In genomic region chr12:105019359-105020219, GRCm38 (mm10) we compare ENCODE assay signal across 8 mouse cellular contexts. TPM values are rescaled to one million over a fixed set of nuclear protein-coding genes. Genes with fewer than 3 reads are reported as not detected.
DNase-seq lines count a peak whose midpoint lies in the region; ATAC-seq and TF ChIP-seq lines count a peak whose summit lies in the region.

No protein-coding gene starts in this region.

- peak; percentile 43 for DNase-seq in kidney, postnatal 14 days
- peak; percentile 61 to 73 for DNase-seq in adrenal gland, adult 18-20 months (ENCODE audit: low spot score in 2 of 2)
- peak; percentile 46 for DNase-seq in lung, postnatal 0 days (ENCODE audit: low spot score)
- no peak for DNase-seq in left cerebral cortex, postnatal 4 days
- no peak for DNase-seq in B cell, adult 2 months

- H3K36me3 ChIP-seq in kidney, embryonic 15.5 days, result no peaks in the 10 kb centered on the region
- no peaks in the 10 kb centered on the region for H3K36me3 ChIP-seq in heart, embryonic 12.5 days
- no peaks in the 10 kb centered on the region for H3K36me3 ChIP-seq in lung, postnatal 0 days (ENCODE audit: insufficient read depth, low read length)
- H3K36me3 ChIP-seq in stomach, embryonic 15.5 days, result no peaks in the 10 kb centered on the region

- H3K4me3 ChIP-seq in kidney, embryonic 15.5 days (replicated peaks), result no peak overlapping the region
- no peak overlapping the region for H3K4me3 ChIP-seq in heart, embryonic 12.5 days
- H3K4me3 ChIP-seq in lung, postnatal 0 days (ENCODE audit: low read depth, low read length), result no peak overlapping the region
- no peak overlapping the region for H3K4me3 ChIP-seq in stomach, embryonic 15.5 days (replicated peaks)

- H3K27me3 ChIP-seq in kidney, embryonic 15.5 days, result no peaks in the 10 kb centered on the region
- no peaks in the 10 kb centered on the region for H3K27me3 ChIP-seq in heart, embryonic 12.5 days (replicated peaks)
- H3K27me3 ChIP-seq in lung, postnatal 0 days (replicated peaks; ENCODE audit: insufficient read depth, low read length), result no peaks in the 10 kb centered on the region
- no peaks in the 10 kb centered on the region for H3K27me3 ChIP-seq in stomach, embryonic 15.5 days (replicated peaks)

- peaks cover 15% of the 10 kb centered on the region for H3K4me1 ChIP-seq in kidney, embryonic 15.5 days
- H3K4me1 ChIP-seq in heart, embryonic 12.5 days (replicated peaks), result peaks cover 9% of the 10 kb centered on the region
- H3K4me1 ChIP-seq in lung, postnatal 0 days (ENCODE audit: insufficient read depth, low read depth, low read length), result no peaks in the 10 kb centered on the region
- no peaks in the 10 kb centered on the region for H3K4me1 ChIP-seq in stomach, embryonic 15.5 days

- intact Hi-C loops in left cerebral cortex, postnatal 4 days (cut with DNase I), result no loop called here

- H3K27ac ChIP-seq in kidney, embryonic 15.5 days, result no peak overlapping the region
- 0 out of 2 replicates have a peak overlapping the region, but pooled peaks have one; percentile 19 for H3K27ac ChIP-seq in heart, embryonic 12.5 days (ENCODE audit: poor library complexity, severe bottlenecking)
- H3K27ac ChIP-seq in lung, postnatal 0 days (ENCODE audit: low read length), result no peak overlapping the region
- H3K27ac ChIP-seq in stomach, embryonic 15.5 days, result peak overlapping the region; percentile 68

- no peak overlapping the region for H3K9ac ChIP-seq in kidney, embryonic 15.5 days
- H3K9ac ChIP-seq in heart, embryonic 12.5 days, result no peak overlapping the region
- H3K9ac ChIP-seq in lung, postnatal 0 days (replicated peaks; ENCODE audit: low read depth), result no peak overlapping the region
- H3K9ac ChIP-seq in stomach, embryonic 15.5 days, result no peak overlapping the region

- no peak overlapping the region for H3K4me2 ChIP-seq in kidney, embryonic 15.5 days
- H3K4me2 ChIP-seq in heart, embryonic 12.5 days, result peak overlapping the region; percentile 41
- no peak overlapping the region for H3K4me2 ChIP-seq in lung, postnatal 0 days (replicated peaks; ENCODE audit: low read depth, low read length)
- peak overlapping the region; percentile 40 for H3K4me2 ChIP-seq in stomach, embryonic 15.5 days

- TF ChIP-seq EP300 in lung, postnatal 0 days (IDR thresholded peaks at IDR 0.05), result no peak

- no peak for ATAC-seq in kidney, embryonic 15.5 days (replicated peaks; ENCODE audit: low FRiP score)
- peak; percentile 81 for ATAC-seq in heart, embryonic 12.5 days (ENCODE audit: insufficient number of reproducible peaks, low FRiP score)
- ATAC-seq in lung, postnatal 0 days, result peak; percentile 62
- peak; percentile 86 for ATAC-seq in stomach, embryonic 15.5 days (ENCODE audit: insufficient read depth, low FRiP score, low read depth)

- no peak for TF ChIP-seq CTCF in lung, postnatal 0 days (IDR thresholded peaks at IDR 0.05)

- H3K9me3 ChIP-seq in kidney, embryonic 15.5 days (replicated peaks), result peaks cover 11% of the 10 kb centered on the region; the same call in 1 of the 2 replicates
- peaks cover 13% of the 10 kb centered on the region for H3K9me3 ChIP-seq in heart, embryonic 12.5 days (replicated peaks)
- H3K9me3 ChIP-seq in lung, postnatal 0 days (ENCODE audit: low read length), result no peaks in the 10 kb centered on the region
- no peaks in the 10 kb centered on the region for H3K9me3 ChIP-seq in stomach, embryonic 15.5 days

- 66% methylated on average over 19 of the region's 19 CpGs for WGBS in kidney, embryonic 15.5 days
- WGBS in heart, embryonic 12.5 days, result 42% methylated on average over 19 of the region's 19 CpGs
- WGBS in lung, postnatal 0 days, result 48% methylated on average over 19 of the region's 19 CpGs
- 42% methylated on average over 19 of the region's 19 CpGs for WGBS in stomach, embryonic 15.5 days

RNA-seq across cellular contexts. Expression of gene Syne3, which starts 10.0 kb away (rescaled TPM):
- 0.82 TPM in 2 replicates for polyA plus RNA-seq in kidney, embryonic 15.5 days (2015; fragmentation: Nextera tagmentation; extraction: Ambion mirVana)
- 10 to 100 TPM in 1 of 2 experiments, 1 to 10 TPM in 1; 9.3 to 11.4 TPM for total RNA-seq in adrenal gland, adult 18-20 months (2021)
- 0.19 and 0.32 TPM in 2 replicates for polyA plus RNA-seq in heart, embryonic 12.5 days (2016; fragmentation: Nextera tagmentation; extraction: Ambion mirVana)
- polyA plus RNA-seq in lung, postnatal 0 days (2015; fragmentation: Nextera tagmentation; extraction: Ambion mirVana), result 1.1 and 1.2 TPM in 2 replicates
- polyA plus RNA-seq in stomach, embryonic 15.5 days (2015; fragmentation: Nextera tagmentation; extraction: Ambion mirVana), result 0.70 and 0.99 TPM in 2 replicates
- total RNA-seq in left cerebral cortex, postnatal 4 days (2021), result 1 to 10 TPM in 1 of 2 experiments, under 1 TPM in 1; 0.82 to 1.4 TPM

RNA-seq across cellular contexts. Expression of gene Glrx5, which starts 12.9 kb away (rescaled TPM):
- polyA plus RNA-seq in kidney, embryonic 15.5 days (2015; fragmentation: Nextera tagmentation; extraction: Ambion mirVana), result 159 and 184 TPM in 2 replicates
- total RNA-seq in adrenal gland, adult 18-20 months (2021), result 100 to 1,000 TPM; 115 to 227 TPM
- polyA plus RNA-seq in heart, embryonic 12.5 days (2016; fragmentation: Nextera tagmentation; extraction: Ambion mirVana), result 203 and 206 TPM in 2 replicates
- 126 and 127 TPM in 2 replicates for polyA plus RNA-seq in lung, postnatal 0 days (2015; fragmentation: Nextera tagmentation; extraction: Ambion mirVana)
- polyA plus RNA-seq in stomach, embryonic 15.5 days (2015; fragmentation: Nextera tagmentation; extraction: Ambion mirVana), result 159 and 193 TPM in 2 replicates
- total RNA-seq in left cerebral cortex, postnatal 4 days (2021), result 10 to 100 TPM; 50.6 to 56.2 TPM

Comparison
In these comparisons a context has a peak if more than half of its experiments do, and no peak if none do; other contexts are left out.
1. DNase-seq: peak in kidney, postnatal 14 days (single experiment), adrenal gland, adult 18-20 months (2 of 2) and lung, postnatal 0 days (single experiment); none in left cerebral cortex, postnatal 4 days (single experiment) and B cell, adult 2 months (0 of 2).
2. H3K27ac ChIP-seq: peak in heart, embryonic 12.5 days (single experiment) and stomach, embryonic 15.5 days (single experiment); none in kidney, embryonic 15.5 days (single experiment) and lung, postnatal 0 days (single experiment).
3. H3K4me2 ChIP-seq: peak in heart, embryonic 12.5 days (single experiment) and stomach, embryonic 15.5 days (single experiment); none in kidney, embryonic 15.5 days (single experiment) and lung, postnatal 0 days (single experiment).